Mouse (Mus musculus) lung, postnatal 0 days (tissue): ENCODE results near the gene Cd52. TPM values are rescaled to one million over a fixed set of nuclear protein-coding genes. Genes with fewer than 3 reads are reported as not detected.

Experiments
- ATAC-seq: fragments of 200-750 bp; cut with Nextera tagmentation; 2 replicates; pipeline ENCODE4 v1.8.0; 2017; ENCODE audit warnings: moderate library complexity
- DNase-seq: peaks from one replicate; pipeline ENCODE4 v3.0.0-alpha.2; 2016; ENCODE audit warnings: low spot score
- H3K27ac ChIP-seq: fragments of 300-500 bp; sonication (generic); 2 replicates; pipeline ENCODE4 v1.5.1; 2014; ENCODE audit warnings: antibody characterized with exemption, mild to moderate bottlenecking, low read length, mixed read lengths
- H3K27me3 ChIP-seq: fragments of 300-500 bp; sonication (generic); replicated peaks from 2 replicates; pipeline ENCODE4 v1.6.1; 2014; ENCODE audit warnings: low read length, mixed read lengths; ENCODE audit not compliant: insufficient read depth
- H3K36me3 ChIP-seq: fragments of 300-500 bp; sonication (generic); 2 replicates; pipeline ENCODE4 v1.6.1; 2014; ENCODE audit warnings: low read length, mixed read lengths; ENCODE audit not compliant: insufficient read depth
- H3K4me1 ChIP-seq: fragments of 300-500 bp; sonication (generic); 2 replicates; pipeline ENCODE4 v1.6.1; 2014; ENCODE audit warnings: antibody characterized with exemption, low read depth, low read length, mixed read lengths; ENCODE audit not compliant: insufficient read depth
- H3K4me2 ChIP-seq: fragments of 300-500 bp; sonication (generic); replicated peaks from 2 replicates; pipeline ENCODE4 v1.6.1; 2014; ENCODE audit warnings: low read depth, mild to moderate bottlenecking, low read length, moderate library complexity, mixed read lengths
- H3K4me3 ChIP-seq: fragments of 300-500 bp; sonication (generic); 2 replicates; pipeline ENCODE4 v1.5.1; 2014; ENCODE audit warnings: low read depth, low read length
- H3K9ac ChIP-seq: fragments of 300-500 bp; sonication (generic); replicated peaks from 2 replicates; pipeline ENCODE4 v1.6.1; 2014; ENCODE audit warnings: low read depth, mild to moderate bottlenecking
- H3K9me3 ChIP-seq: fragments of 300-500 bp; sonication (generic); 2 replicates; pipeline ENCODE4 v1.6.1; 2016; ENCODE audit warnings: low read length, mixed read lengths
- CTCF ChIP-seq: IDR thresholded peaks from 2 replicates; pipeline ENCODE4 v1.5.1; 2016; ENCODE audit warnings: antibody characterized with exemption, mild to moderate bottlenecking
- EP300 ChIP-seq: IDR thresholded peaks from 2 replicates; pipeline ENCODE4 v1.6.1; 2016; ENCODE audit warnings: antibody characterized with exemption, mild to moderate bottlenecking, control low read depth
- WGBS: fragments of 180-500 bp; shearing (Covaris S2); extraction: QIAGEN DNeasy Blood & Tissue Kit; methylation state at CpG from one replicate; pipeline ENCODE4 v1.1.7; 2014; 5-methylcytosine and 5-hydroxymethylcytosine counted together
- polyA plus RNA-seq: library from polyadenylated mRNA; unstranded; fragments of >200 nt; fragmentation: Nextera tagmentation; extraction: Ambion mirVana; gene quantifications from 2 replicates; pipeline ENCODE4 v1.2.1, GENCODE M21; 2015

Cd52 gene
- polyA plus RNA-seq, 1 experiment from 2014 or later: 65.9 TPM

GRCm38 (mm10) chr4:134129482-134129881 is 34.6 kb upstream of the Cd52 start:
- H3K9me3 ChIP-seq: no peaks in the 10 kb centered on the region
- H3K4me1 ChIP-seq: peaks cover 4% of the 10 kb centered on the region; the same call in 1 of the 2 replicates
- peak overlapping the region; percentile 87 for H3K4me2 ChIP-seq
- 0 out of 2 replicates have a peak overlapping the region, but pooled peaks have one; percentile 79 for H3K4me3 ChIP-seq
- peak; percentile 62 for DNase-seq
- H3K36me3 ChIP-seq: no peaks in the 10 kb centered on the region
- no peak overlapping the region for H3K9ac ChIP-seq
- no peak for ATAC-seq
- no peak for TF ChIP-seq EP300
- TF ChIP-seq CTCF: no peak
- 32% methylated on average over 6 of the region's 6 CpGs for WGBS
- H3K27ac ChIP-seq: peak overlapping the region; percentile 93
- no peaks in the 10 kb centered on the region for H3K27me3 ChIP-seq

- TF ChIP-seq CTCF: no peak
Observed at GRCm38 (mm10) chr4:134128983-134129362, 34.1 kb upstream of the Cd52 start.

GRCm38 (mm10) chr4:134128221-134128982 is 33.5 kb upstream of the Cd52 start, which contains the start of gene Sh3bgrl3:
Gene Sh3bgrl3, minus strand, starts transcription at chr4:134128789.
- TF ChIP-seq CTCF (no peak), EP300 (0 out of 2 replicates have a peak, but pooled peaks have one; percentile 33)
- DNase-seq: peak; percentile 96
- peak within 1 kb of the TSS; percentile 87 for H3K4me2 ChIP-seq
- peak; percentile 96 for ATAC-seq
- under 1% methylated on average over 38 of the region's 50 CpGs for WGBS
- H3K9ac ChIP-seq: peak within 1 kb of the TSS; percentile 89
- no peaks in the 10 kb centered on the region for H3K9me3 ChIP-seq
- peak within 1 kb of the TSS; percentile 79 for H3K4me3 ChIP-seq
- H3K36me3 ChIP-seq: no peaks in the 10 kb centered on the region
- H3K27me3 ChIP-seq: no peaks in the 10 kb centered on the region
- H3K4me1 ChIP-seq: peaks cover 4% of the 10 kb centered on the region; the same call in 1 of the 2 replicates
- peak within 1 kb of the TSS; percentile 93 for H3K27ac ChIP-seq

More at GRCm38 (mm10) chr4:134128983-134129362, 34.1 kb upstream of the Cd52 start:
- Histone ChIP-seq H3K27me3 (no peaks in the 10 kb centered on the region), H3K36me3 (no peaks in the 10 kb centered on the region), H3K4me3 (peak overlapping the region; percentile 79), H3K4me1 (peaks cover 4% of the 10 kb centered on the region; the same call in 1 of the 2 replicates), H3K9ac (peak overlapping the region; percentile 89), H3K27ac (peak overlapping the region; percentile 93), H3K4me2 (peak overlapping the region; percentile 87), H3K9me3 (no peaks in the 10 kb centered on the region)
- DNase-seq (peak; percentile 82), ATAC-seq (peak; percentile 80)
- under 1% methylated on average over 14 of the region's 14 CpGs for whole genome bisulfite sequencing

- Histone ChIP-seq H3K9me3 (no peaks in the 10 kb centered on the region), H3K4me1 (peaks cover 4% of the 10 kb centered on the region; the same call in 1 of the 2 replicates), H3K27me3 (no peaks in the 10 kb centered on the region), H3K9ac (peak overlapping the region; percentile 89), H3K4me2 (peak overlapping the region; percentile 87), H3K27ac (peak overlapping the region; percentile 93; the same call in 1 of the 2 replicates), H3K36me3 (no peaks in the 10 kb centered on the region), H3K4me3 (peak overlapping the region; percentile 79)
- TF ChIP-seq EP300: no peak
- TF ChIP-seq CTCF: no peak
- DNase-seq (no peak), ATAC-seq (no peak)
- WGBS: 47% methylated on average over 8 of the region's 8 CpGs
Observed at GRCm38 (mm10) chr4:134127793-134128192, 32.9 kb upstream of the Cd52 start.

- 83% methylated on average over 7 of the region's 7 CpGs for whole genome bisulfite sequencing
- ATAC-seq (no peak), DNase-seq (no peak)
- H3K9ac ChIP-seq: no peak overlapping the region
- no peaks in the 10 kb centered on the region for H3K27me3 ChIP-seq
- TF ChIP-seq EP300 (no peak), CTCF (no peak)
- no peaks in the 10 kb centered on the region for H3K36me3 ChIP-seq
- H3K27ac ChIP-seq: no peak overlapping the region
- no peak overlapping the region; the same call in 1 of the 2 replicates for H3K4me2 ChIP-seq
- H3K4me3 ChIP-seq: no peak overlapping the region
- H3K9me3 ChIP-seq: no peaks in the 10 kb centered on the region
- peaks cover 4% of the 10 kb centered on the region; the same call in 1 of the 2 replicates for H3K4me1 ChIP-seq
Observed at GRCm38 (mm10) chr4:134127121-134127455, 32.2 kb upstream of the Cd52 start.

- Histone ChIP-seq H3K36me3 (no peaks in the 10 kb centered on the region), H3K4me2 (no peak overlapping the region), H3K4me3 (no peak overlapping the region), H3K9me3 (no peaks in the 10 kb centered on the region), H3K4me1 (peaks cover 4% of the 10 kb centered on the region; the same call in 1 of the 2 replicates), H3K27me3 (no peaks in the 10 kb centered on the region), H3K27ac (no peak overlapping the region), H3K9ac (no peak overlapping the region)
- DNase-seq: no peak
- no peak for ATAC-seq
- no peak for TF ChIP-seq EP300
- TF ChIP-seq CTCF: no peak
- WGBS: 87% methylated on average over 21 of the region's 21 CpGs
Observed at GRCm38 (mm10) chr4:134126300-134127120, 31.6 kb upstream of the Cd52 start.
